Mouse (Mus musculus) inflammation-experienced regulatory T-cells, adult 6 months (primary cell): ENCODE data around the gene Olfr935. TPM values are rescaled to one million over a fixed set of nuclear protein-coding genes. Genes with fewer than 3 reads are reported as not detected.

ENCODE experiments used
- ATAC-seq: one replicate; pipeline ENCODE4 v1.8.0; 2017
- polyA plus RNA-seq, 3 experiments: library from polyadenylated mRNA; unstranded; fragments of 100-300 nt; shearing (Covaris generic); gene quantifications; one replicate each; pipeline ENCODE4 v1.2.1; 2017

Gene Olfr935
- polyA plus RNA-seq = not detected

DNA sequence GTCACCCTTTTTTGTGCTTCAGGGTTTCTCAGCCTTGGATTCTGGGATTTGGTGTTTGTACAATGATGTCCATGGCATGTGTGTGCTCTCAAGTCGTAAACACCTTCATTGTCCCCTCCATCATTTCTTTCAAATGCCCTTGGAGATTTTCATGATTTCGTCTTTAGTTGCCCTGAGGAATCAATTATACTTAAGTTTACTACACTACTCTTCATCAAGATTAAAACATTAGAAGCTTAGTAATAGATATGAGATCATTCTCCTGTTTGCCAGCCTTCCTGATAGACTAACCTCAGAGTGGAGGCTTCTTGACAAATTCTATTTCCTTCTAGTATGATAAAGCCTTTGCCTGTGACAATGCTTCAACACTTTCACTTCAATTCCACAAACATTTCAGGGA, at the start of gene Olfr935:
Gene Olfr935 (minus strand): TSS at position 101 of the 400 bp plus-strand sequence.
- no peak for ATAC-seq

DNA sequence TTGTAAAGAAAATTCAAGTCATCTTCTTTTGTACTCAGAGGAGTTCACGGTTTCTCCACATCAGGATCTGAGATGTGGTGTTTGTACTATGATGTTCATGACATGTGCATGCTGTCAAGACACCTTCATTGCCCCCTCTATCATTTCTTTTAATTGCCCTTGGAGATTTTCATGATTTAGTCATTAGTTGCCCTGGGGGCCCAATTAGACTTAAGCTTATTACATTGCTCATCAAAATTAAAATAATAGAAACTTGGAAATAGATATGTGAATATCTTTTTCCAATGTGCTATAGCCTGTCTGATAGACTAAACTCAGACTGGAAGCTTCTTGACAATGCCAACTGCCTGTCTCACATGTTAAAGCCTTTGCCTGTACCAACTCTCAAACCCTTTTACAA, 23.8 kb upstream of the Olfr935 start, which contains the start of gene Olfr146:
Gene Olfr146 (minus strand): TSS at position 101 of the 400 bp plus-strand sequence.
- no peak for ATAC-seq

DNA sequence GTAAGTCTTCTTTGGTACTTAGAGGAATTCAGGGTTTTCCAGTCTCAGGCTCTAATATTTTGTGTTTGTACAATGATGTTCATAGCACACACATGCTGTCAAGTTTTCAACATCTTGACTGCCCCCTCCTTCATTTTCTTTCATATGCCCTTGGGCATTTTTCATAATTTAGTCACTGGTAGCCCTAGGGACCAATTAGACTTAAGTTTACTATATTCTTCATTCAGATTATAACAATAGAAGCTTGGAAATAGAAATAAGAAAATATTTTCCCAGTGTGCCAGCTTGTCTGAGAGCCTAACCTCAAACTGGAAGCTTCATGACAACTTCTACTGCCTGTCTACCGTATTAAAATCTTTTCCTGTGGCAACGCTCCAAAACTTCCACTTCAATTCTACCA, 11.3 kb downstream of the Olfr935 start, which contains the start of gene Olfr934:
Gene Olfr934 (minus strand): TSS at position 101 of the 400 bp plus-strand sequence.
- ATAC-seq = no peak

DNA sequence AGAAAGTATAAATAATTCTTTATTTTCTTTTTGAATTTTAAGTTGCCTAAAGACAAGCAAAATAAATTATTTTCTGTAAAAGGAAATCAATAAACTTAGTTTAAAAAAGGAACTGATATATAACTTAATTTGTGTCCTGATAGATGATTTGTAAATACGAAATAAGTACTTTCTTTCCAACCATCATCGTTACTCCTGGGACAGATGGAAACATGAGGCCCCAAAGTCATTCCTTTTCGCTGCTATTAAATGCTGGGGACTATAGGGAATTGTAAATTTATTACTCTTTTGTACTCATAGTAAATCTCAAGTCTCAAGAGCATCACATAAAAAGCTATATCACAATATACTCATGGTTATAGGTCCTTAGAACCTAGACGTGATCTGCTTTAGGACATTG, 27.5 kb downstream of the Olfr935 start, which contains the start of gene Olfr933:
Gene Olfr933 (plus strand): TSS at position 301 of the 400 bp plus-strand sequence.
- no peak for ATAC-seq

DNA sequence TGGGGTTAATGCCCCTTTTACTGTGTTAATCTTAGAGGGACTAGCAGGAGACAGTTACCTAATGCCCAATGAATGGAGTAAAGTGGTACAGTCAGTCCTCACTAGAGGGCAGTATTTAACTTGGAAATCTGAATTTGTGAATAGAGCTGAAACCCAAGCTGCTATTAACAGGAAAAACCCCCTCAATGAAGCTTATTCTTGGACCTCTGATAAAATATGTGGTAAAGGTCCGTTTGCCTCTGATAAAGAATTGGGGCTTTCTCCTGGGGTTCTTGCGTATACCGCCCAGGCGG, 45.4 kb downstream of the Olfr935 start:
- ATAC-seq = no peak

DNA sequence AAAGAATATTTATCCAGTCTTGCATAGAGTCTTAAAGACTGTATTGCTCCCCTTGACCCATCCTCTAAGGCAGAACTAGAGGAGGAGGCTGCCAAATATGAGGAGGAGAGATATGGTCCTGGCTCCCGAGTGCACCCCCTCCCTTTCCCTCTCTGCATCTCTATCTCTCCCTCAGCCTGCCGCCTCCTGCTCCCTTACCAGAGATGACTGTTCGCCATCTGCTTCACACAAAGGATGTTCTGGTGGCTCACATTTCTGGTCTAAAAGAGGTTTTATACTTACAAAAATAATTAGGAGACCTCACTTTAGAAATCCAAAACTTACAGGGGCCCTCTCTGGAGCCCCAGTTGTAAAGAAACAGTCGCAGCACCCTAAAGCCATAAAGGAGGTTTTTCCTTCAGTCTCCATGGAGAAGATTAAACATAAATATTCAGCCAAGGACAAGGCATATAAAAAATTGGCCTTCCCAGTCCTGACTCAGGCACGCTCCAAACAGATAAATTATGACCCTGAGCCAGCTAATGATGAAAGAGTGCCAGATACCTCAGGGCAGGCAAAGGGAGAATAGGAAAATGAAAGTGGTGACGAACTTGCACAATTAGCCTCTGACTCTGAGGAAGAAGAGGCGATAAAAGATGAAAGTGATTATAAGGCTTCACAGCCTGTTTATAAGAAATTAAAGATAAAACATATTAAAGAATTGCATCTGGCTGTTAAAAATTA, 45.9 kb downstream of the Olfr935 start:
- ATAC-seq = no peak

Other genes with a start within 250 kb of the Olfr935 start
- gene Olfr920, start 247.4 kb downstream of the Olfr935 start, polyA plus RNA-seq = under 1 TPM in 2 of 3 experiments, not detected in 1; 0.39 to 0.44 TPM
- gene Olfr921, start 226.6 kb downstream of the Olfr935 start, polyA plus RNA-seq = not detected
- gene Olfr922, start 185.1 kb downstream of the Olfr935 start, polyA plus RNA-seq = not detected
- under 1 TPM in 1 of 3 experiments, not detected in 2; 0.19 TPM for gene Olfr923, start 173.1 kb downstream of the Olfr935 start, polyA plus RNA-seq
- not detected for gene Olfr924, start 155.2 kb downstream of the Olfr935 start, polyA plus RNA-seq
- not detected for gene Olfr26, start 144.6 kb downstream of the Olfr935 start, polyA plus RNA-seq
- not detected for gene Olfr926, start 122.6 kb downstream of the Olfr935 start, polyA plus RNA-seq
- not detected for gene Olfr930, start 69.9 kb downstream of the Olfr935 start, polyA plus RNA-seq
- gene Olfr933, start 27.4 kb downstream of the Olfr935 start, polyA plus RNA-seq = not detected
- not detected for gene Olfr934, start 11.4 kb downstream of the Olfr935 start, polyA plus RNA-seq
- not detected for gene Olfr146, start 23.7 kb upstream of the Olfr935 start, polyA plus RNA-seq
- not detected for gene Olfr937, start 65.3 kb upstream of the Olfr935 start, polyA plus RNA-seq
- gene Olfr938, start 79.2 kb upstream of the Olfr935 start, polyA plus RNA-seq = not detected
- gene Olfr27, start 128.4 kb upstream of the Olfr935 start, polyA plus RNA-seq = not detected
- gene Olfr943, start 166.6 kb upstream of the Olfr935 start, polyA plus RNA-seq = under 1 TPM in 1 of 3 experiments, not detected in 2; 0.19 TPM
- gene Olfr944, start 202.2 kb upstream of the Olfr935 start, polyA plus RNA-seq = not detected